Mouse (Mus musculus) ES-E14 (cell line): ENCODE results near the gene Srxn1. TPM values are rescaled to one million over a fixed set of nuclear protein-coding genes. Genes with fewer than 3 reads are reported as not detected.
A peak's percentile ranks its signal among the peaks of the same experiment; 100 is the strongest.

Experiments
- DNase-seq: peaks from one replicate; pipeline ENCODE4 v3.0.0-alpha.2; 2013; ENCODE audit warnings: low read depth, low spot score
- H3K27ac ChIP-seq: 2 replicates; pipeline ENCODE4 v1.5.1; 2012; ENCODE audit warnings: low read depth, mild to moderate bottlenecking, low read length, moderate library complexity, mixed read lengths; ENCODE audit not compliant: poor library complexity, insufficient read depth, severe bottlenecking
- H3K36me3 ChIP-seq: 2 replicates; pipeline ENCODE4 v1.6.1; 2012; ENCODE audit warnings: mild to moderate bottlenecking, low read length, moderate library complexity, mixed read lengths; ENCODE audit not compliant: control insufficient read depth, poor library complexity, insufficient read depth, severe bottlenecking
- H3K4me1 ChIP-seq, 2 experiments: fragments of 150-350 bp in 1 of 2; sonication (generic) in 1 of 2; 2 replicates each; pipeline ENCODE4 v1.6.1; 2012; ENCODE audit warnings: low read length in 2 of 2, mild to moderate bottlenecking in 1 of 2, mixed read lengths in 1 of 2; ENCODE audit not compliant: control insufficient read depth in 2 of 2, insufficient read depth in 2 of 2, poor library complexity in 1 of 2
- H3K4me3 ChIP-seq, 2 experiments: fragments of 150-350 bp in 1 of 2; sonication (generic) in 1 of 2; 2 replicates each; pipeline ENCODE4 v1.5.1; 2012; ENCODE audit warnings: low read length in 2 of 2, low read depth in 1 of 2, mild to moderate bottlenecking in 1 of 2, mixed read lengths in 1 of 2; ENCODE audit not compliant: insufficient read depth in 1 of 2, poor library complexity in 1 of 2, severe bottlenecking in 1 of 2
- H3K9ac ChIP-seq: 2 replicates; pipeline ENCODE4 v1.6.1; 2012; ENCODE audit warnings: low read depth, mild to moderate bottlenecking, low read length, mixed read lengths; ENCODE audit not compliant: poor library complexity, insufficient read depth, severe bottlenecking
- H3K9me3 ChIP-seq: fragments of 150-350 bp; sonication (generic); 2 replicates; pipeline ENCODE4 v1.6.1; 2012; ENCODE audit warnings: low read depth, mild to moderate bottlenecking, low read length; ENCODE audit not compliant: control insufficient read depth, insufficient read depth
- CHD2 ChIP-seq: IDR thresholded peaks from 2 replicates; pipeline ENCODE4 v1.6.1; 2014; ENCODE audit warnings: mild to moderate bottlenecking, low read depth, low read length, inconsistent platforms
- HCFC1 ChIP-seq: IDR thresholded peaks from 2 replicates; pipeline ENCODE4 v1.6.1; 2012; ENCODE audit warnings: low read length, inconsistent platforms, borderline replicate concordance; ENCODE audit not compliant: insufficient read depth
- MAFK ChIP-seq: IDR thresholded peaks from 2 replicates; pipeline ENCODE4 v1.6.1; 2014; ENCODE audit warnings: mild to moderate bottlenecking, low read depth, low read length, inconsistent platforms; ENCODE audit not compliant: insufficient read depth
- ZC3H11A ChIP-seq: IDR thresholded peaks from 2 replicates; pipeline ENCODE4 v1.6.1; 2012; ENCODE audit warnings: low read depth, mild to moderate bottlenecking, inconsistent platforms, low read length, borderline replicate concordance
- ZNF384 ChIP-seq: IDR thresholded peaks from 2 replicates; pipeline ENCODE4 v1.6.1; 2012; ENCODE audit warnings: low read depth, low read length, inconsistent platforms
- in situ Hi-C, 2 experiments: fragments of 600-800 bp; cut with MboI; formaldehyde crosslinking; loops; one replicate each; pipeline ENCODE4 v1.15.1; 2025; ENCODE audit warnings: low sequenced_read_pairs in 2 of 2, inconsistent platforms in 1 of 2; ENCODE audit not compliant: unreplicated experiment in 2 of 2
- total RNA-seq: library from RNA; depleted of rRNA; stranded (reverse); fragments of 300-350 nt; gene quantifications from 2 replicates; pipeline ENCODE4 v1.2.3, GENCODE M21; 2012

Srxn1 gene
- total RNA-seq, 1 experiment = 18.3 TPM

DNA sequence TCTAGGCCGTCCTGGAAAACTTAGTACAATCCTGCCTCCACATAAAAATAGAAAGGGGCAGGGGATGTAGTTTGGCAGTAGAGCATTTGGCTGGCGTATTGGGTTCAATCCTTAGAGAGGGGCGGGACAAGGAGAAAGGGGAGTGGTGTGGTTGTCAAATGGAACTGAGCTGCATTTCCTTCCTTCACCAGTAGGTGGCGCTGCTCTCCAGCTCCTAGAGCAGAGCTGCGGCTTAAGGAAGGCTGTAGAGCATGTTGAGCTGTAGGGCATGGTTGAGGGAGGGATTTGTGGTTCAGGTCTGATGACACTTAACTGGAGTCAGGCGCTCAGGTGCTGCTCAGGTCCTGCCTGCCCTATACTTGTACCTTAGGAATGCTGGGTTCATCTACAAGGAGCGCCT lies 6.6 kb downstream of the Srxn1 start:
- peak; percentile 97 for DNase-seq
- H3K4me3 ChIP-seq = no peak overlapping the region
- no peak overlapping the region; the same call in 1 of the 2 replicates for H3K9ac ChIP-seq
- no peak overlapping the region for H3K27ac ChIP-seq
- H3K9me3 ChIP-seq = no peaks in the 10 kb centered on the region
- H3K4me1 ChIP-seq = peaks cover 5 to 25% of the 10 kb centered on the region in 2 experiments
- TF ChIP-seq HCFC1 (0 out of 2 replicates have a peak, but pooled peaks have one; percentile 60), MAFK (no peak), CHD2 (no peak), ZC3H11A (peak; percentile 90)
- H3K36me3 ChIP-seq = peaks cover 21% of the 10 kb centered on the region
- in situ Hi-C loops = no loop called here

DNA sequence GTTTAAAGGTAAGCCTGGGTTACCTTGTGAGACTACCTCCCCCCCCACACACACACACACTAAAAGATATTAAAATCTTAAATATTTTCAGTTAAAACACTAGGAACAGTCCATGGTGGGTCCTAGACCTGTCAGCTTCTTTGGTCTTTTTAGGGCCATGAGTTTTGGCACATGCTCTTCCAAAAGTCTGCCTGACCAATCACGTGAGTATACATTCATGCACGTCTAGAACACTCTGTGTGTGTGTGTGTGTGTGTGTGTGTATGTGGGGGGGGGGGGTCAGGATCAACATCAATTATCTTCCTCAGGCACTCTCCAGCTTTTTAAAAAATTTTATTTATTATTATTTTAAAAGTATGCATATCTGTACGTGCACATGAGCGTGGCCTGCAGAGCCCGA lies 7.2 kb downstream of the Srxn1 start:
- TF ChIP-seq ZC3H11A = no peak
- TF ChIP-seq ZNF384 = no peak
- no peak for TF ChIP-seq MAFK
- no peak for TF ChIP-seq HCFC1
- TF ChIP-seq CHD2 = no peak
- Histone ChIP-seq H3K9ac (no peak overlapping the region; the same call in 1 of the 2 replicates), H3K9me3 (no peaks in the 10 kb centered on the region), H3K27ac (no peak overlapping the region), H3K36me3 (peaks cover 19% of the 10 kb centered on the region), H3K4me3 (no peak overlapping the region), H3K4me1 (peaks cover 5 to 25% of the 10 kb centered on the region in 2 experiments)
- in situ Hi-C loops = no loop called here
- DNase-seq = no peak

DNA sequence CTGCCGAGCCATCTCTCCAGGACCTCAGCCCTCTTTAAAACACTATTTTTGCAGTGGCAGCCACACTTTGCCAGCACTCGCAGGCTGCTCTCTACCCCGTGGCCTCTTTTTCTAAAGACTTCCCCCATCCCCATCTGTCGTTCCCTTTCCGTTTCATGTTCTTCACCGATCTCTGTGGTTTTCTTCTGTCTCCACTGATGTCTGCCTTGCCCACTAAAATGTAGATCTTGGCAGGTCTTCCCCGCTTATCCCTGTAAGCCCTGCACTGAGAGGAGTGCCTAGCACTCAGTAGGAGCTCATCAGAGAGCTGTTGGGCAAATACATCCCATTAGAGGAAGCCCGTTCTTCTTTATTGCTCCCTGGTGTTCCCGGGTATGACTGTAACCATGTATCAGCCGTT lies 7.7 kb downstream of the Srxn1 start:
- in situ Hi-C loops = no loop called here
- Histone ChIP-seq H3K9ac (peak overlapping the region; percentile 42; the same call in 1 of the 2 replicates), H3K9me3 (no peaks in the 10 kb centered on the region), H3K4me1 (peaks cover 5 to 25% of the 10 kb centered on the region in 2 experiments), H3K36me3 (peaks cover 15% of the 10 kb centered on the region), H3K27ac (no peak overlapping the region), H3K4me3 (no peak overlapping the region)
- DNase-seq = no peak
- TF ChIP-seq CHD2 (no peak), ZNF384 (no peak), ZC3H11A (no peak), HCFC1 (no peak), MAFK (no peak)

DNA sequence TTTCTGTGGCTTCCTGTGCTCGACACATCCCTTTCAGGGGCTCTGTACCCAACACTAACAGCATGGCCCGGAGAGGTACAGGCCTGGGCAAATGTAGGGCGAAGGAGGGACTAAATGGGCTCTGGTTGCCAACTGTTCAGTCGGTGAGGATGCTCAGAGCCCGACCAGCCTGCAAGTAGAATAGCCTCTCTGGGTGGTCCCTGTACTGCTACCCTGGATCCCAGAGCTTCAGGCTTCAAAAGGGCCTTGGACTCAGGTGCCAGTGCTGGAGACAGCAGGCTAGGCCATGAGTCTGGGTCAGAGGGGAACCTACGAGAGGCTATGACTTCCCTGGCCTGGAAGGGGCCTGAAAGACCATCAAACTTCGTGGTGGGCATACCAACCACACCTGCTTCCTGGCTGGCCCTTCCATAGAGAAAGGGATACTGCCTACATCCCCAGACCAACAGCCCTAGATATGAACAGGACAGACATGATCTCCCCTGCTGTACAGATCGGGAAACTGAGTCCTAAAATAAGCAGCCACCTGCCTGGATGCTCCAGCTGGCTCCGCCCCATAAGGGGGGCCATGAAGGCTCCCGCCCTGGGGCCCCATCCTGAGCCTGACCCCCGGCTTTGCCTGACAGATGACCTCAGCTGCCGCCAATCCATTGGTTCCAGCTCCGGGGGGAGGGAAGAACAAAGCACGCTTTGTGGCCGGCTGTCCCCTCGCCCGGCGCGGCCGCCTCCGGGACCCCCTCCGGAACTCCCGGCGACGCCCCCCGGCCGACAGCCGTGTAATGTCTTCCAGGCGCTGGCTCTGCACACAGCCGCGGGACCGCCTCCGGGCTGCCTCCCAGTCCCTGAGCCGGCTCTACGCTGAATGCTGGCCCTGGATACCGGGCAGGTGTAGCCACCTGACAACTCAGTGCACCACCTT lies 9.0 kb downstream of the Srxn1 start:
- Histone ChIP-seq H3K4me3 (peak overlapping the region; percentile 18 to 40), H3K36me3 (peaks cover 3% of the 10 kb centered on the region), H3K27ac (no peak overlapping the region; the same call in 1 of the 2 replicates), H3K4me1 (peaks cover 5 to 25% of the 10 kb centered on the region in 2 experiments), H3K9me3 (no peaks in the 10 kb centered on the region), H3K9ac (peak overlapping the region; percentile 37; the same call in 1 of the 2 replicates)
- in situ Hi-C loops = no loop called here
- TF ChIP-seq MAFK = no peak
- TF ChIP-seq ZNF384 = no peak
- DNase-seq = no peak
